Mouse (Mus musculus): ENCODE measurements at regions not wholly inside any gene's neighbourhood (a gene's known extent, or its start where the extent isn't known, plus 50 kb on each side); places are given as distances from the start of the nearest gene placed in this dataset.

- H3K27ac ChIP-seq (ENCODE audit: low read depth) = no peak overlapping the region
- DNase-seq (no peak), ATAC-seq (ENCODE audit: insufficient read depth) (no peak)
- H3K36me3 ChIP-seq (ENCODE audit: insufficient read depth) = no peaks in the 10 kb centered on the region
- H3K4me1 ChIP-seq (ENCODE audit: insufficient read depth) = 0 out of 2 replicates have a peak, but pooled peaks cover 6% of the 10 kb centered on the region
- no peak for TF ChIP-seq CTCF (IDR thresholded peaks at IDR 0.05; ENCODE audit: low read depth)
- H3K4me3 ChIP-seq (ENCODE audit: low read depth, low read length) = no peak overlapping the region
- no peak overlapping the region for H3K4me2 ChIP-seq
- no peak overlapping the region for H3K9ac ChIP-seq
- 73% methylated on average over 5 of the region's 5 CpGs for WGBS
- H3K9me3 ChIP-seq (ENCODE audit: low read depth, low read length) = no peaks in the 10 kb centered on the region
- no peaks in the 10 kb centered on the region for H3K27me3 ChIP-seq (ENCODE audit: insufficient read depth, low read length)
Measured at GRCm38 (mm10) chr14:120138546-120138945, 96.3 kb upstream of the Oxgr1 start.

- no peaks in the 10 kb centered on the region for H3K36me3 ChIP-seq (ENCODE audit: insufficient read depth)
- no peak overlapping the region for H3K4me2 ChIP-seq
- no peak overlapping the region for H3K27ac ChIP-seq (ENCODE audit: low read depth)
- no peak overlapping the region for H3K4me3 ChIP-seq (ENCODE audit: low read depth, low read length)
- WGBS = 95% methylated on average over 14 of the region's 14 CpGs
- H3K27me3 ChIP-seq (ENCODE audit: insufficient read depth, low read length) = no peaks in the 10 kb centered on the region
- H3K9ac ChIP-seq = no peak overlapping the region
- no peak for DNase-seq
- no peak for TF ChIP-seq CTCF (IDR thresholded peaks at IDR 0.05; ENCODE audit: low read depth)
- H3K9me3 ChIP-seq (ENCODE audit: low read depth, low read length) = no peaks in the 10 kb centered on the region
- H3K4me1 ChIP-seq (ENCODE audit: insufficient read depth) = 0 out of 2 replicates have a peak, but pooled peaks cover 6% of the 10 kb centered on the region
- ATAC-seq (ENCODE audit: insufficient read depth) = no peak
Measured at GRCm38 (mm10) chr14:120139256-120139655, 97.0 kb upstream of the Oxgr1 start.

GRCm38 (mm10) chr14:120139671-120140071, 97.4 kb upstream of the Oxgr1 start:
- DNase-seq (no peak), ATAC-seq (ENCODE audit: insufficient read depth) (no peak)
- TF ChIP-seq CTCF (IDR thresholded peaks at IDR 0.05; ENCODE audit: low read depth) = no peak
- Histone ChIP-seq H3K4me2 (no peak overlapping the region), H3K4me3 (ENCODE audit: low read depth, low read length) (no peak overlapping the region), H3K36me3 (ENCODE audit: insufficient read depth) (no peaks in the 10 kb centered on the region), H3K9me3 (ENCODE audit: low read depth, low read length) (no peaks in the 10 kb centered on the region), H3K27me3 (ENCODE audit: insufficient read depth, low read length) (no peaks in the 10 kb centered on the region), H3K27ac (ENCODE audit: low read depth) (no peak overlapping the region), H3K9ac (no peak overlapping the region), H3K4me1 (ENCODE audit: insufficient read depth) (0 out of 2 replicates have a peak, but pooled peaks cover 6% of the 10 kb centered on the region)
- 83% methylated on average over 16 of the region's 16 CpGs for WGBS

GRCm38 (mm10) chr14:120140211-120140610, 98.0 kb upstream of the Oxgr1 start:
- Histone ChIP-seq H3K4me2 (no peak overlapping the region), H3K4me3 (ENCODE audit: low read depth, low read length) (no peak overlapping the region), H3K36me3 (ENCODE audit: insufficient read depth) (no peaks in the 10 kb centered on the region), H3K9ac (no peak overlapping the region), H3K27ac (ENCODE audit: low read depth) (no peak overlapping the region), H3K4me1 (ENCODE audit: insufficient read depth) (0 out of 2 replicates have a peak, but pooled peaks cover 6% of the 10 kb centered on the region), H3K9me3 (ENCODE audit: low read depth, low read length) (no peaks in the 10 kb centered on the region), H3K27me3 (ENCODE audit: insufficient read depth, low read length) (no peaks in the 10 kb centered on the region)
- ATAC-seq (ENCODE audit: insufficient read depth) (no peak), DNase-seq (no peak)
- WGBS = 91% methylated on average over 8 of the region's 8 CpGs
- TF ChIP-seq CTCF (IDR thresholded peaks at IDR 0.05; ENCODE audit: low read depth) = no peak

- DNase-seq (no peak), ATAC-seq (ENCODE audit: insufficient read depth) (no peak)
- Histone ChIP-seq H3K4me2 (no peak overlapping the region), H3K9me3 (ENCODE audit: low read depth, low read length) (no peaks in the 10 kb centered on the region), H3K36me3 (ENCODE audit: insufficient read depth) (no peaks in the 10 kb centered on the region), H3K4me1 (ENCODE audit: insufficient read depth) (0 out of 2 replicates have a peak, but pooled peaks cover 6% of the 10 kb centered on the region), H3K4me3 (ENCODE audit: low read depth, low read length) (no peak overlapping the region), H3K27me3 (ENCODE audit: insufficient read depth, low read length) (no peaks in the 10 kb centered on the region), H3K9ac (no peak overlapping the region), H3K27ac (ENCODE audit: low read depth) (no peak overlapping the region)
- WGBS = 61% methylated on average over 14 of the region's 14 CpGs
- no peak for TF ChIP-seq CTCF (IDR thresholded peaks at IDR 0.05; ENCODE audit: low read depth)
Measured at GRCm38 (mm10) chr14:120140791-120141747, 98.8 kb upstream of the Oxgr1 start.

- TF ChIP-seq CTCF (IDR thresholded peaks at IDR 0.05; ENCODE audit: low read depth) = no peak
- ATAC-seq (ENCODE audit: insufficient read depth) (no peak), DNase-seq (no peak)
- no peak overlapping the region for H3K4me3 ChIP-seq (ENCODE audit: low read depth, low read length)
- H3K4me1 ChIP-seq (ENCODE audit: insufficient read depth) = 0 out of 2 replicates have a peak, but pooled peaks cover 3% of the 10 kb centered on the region
- no peaks in the 10 kb centered on the region for H3K36me3 ChIP-seq (ENCODE audit: insufficient read depth)
- H3K9me3 ChIP-seq (ENCODE audit: low read depth, low read length) = no peaks in the 10 kb centered on the region
- H3K27ac ChIP-seq (ENCODE audit: low read depth) = no peak overlapping the region
- 38% methylated on average over 4 of the region's 4 CpGs for WGBS
- H3K4me2 ChIP-seq = no peak overlapping the region
- no peak overlapping the region for H3K9ac ChIP-seq
- no peaks in the 10 kb centered on the region for H3K27me3 ChIP-seq (ENCODE audit: insufficient read depth, low read length)
Measured at GRCm38 (mm10) chr14:120142281-120142680, 100.0 kb upstream of the Oxgr1 start.

- H3K36me3 ChIP-seq (ENCODE audit: insufficient read depth) = no peaks in the 10 kb centered on the region
- no peaks in the 10 kb centered on the region for H3K9me3 ChIP-seq (ENCODE audit: low read depth, low read length)
- no peak overlapping the region for H3K9ac ChIP-seq
- H3K4me3 ChIP-seq (ENCODE audit: low read depth, low read length) = no peak overlapping the region
- no peaks in the 10 kb centered on the region for H3K4me1 ChIP-seq (ENCODE audit: insufficient read depth)
- no peak for TF ChIP-seq CTCF (IDR thresholded peaks at IDR 0.05; ENCODE audit: low read depth)
- ATAC-seq (ENCODE audit: insufficient read depth) = peak; percentile 48; the same call in 1 of the 2 replicates
- 80% methylated on average over 6 of the region's 6 CpGs for WGBS
- H3K27ac ChIP-seq (ENCODE audit: low read depth) = no peak overlapping the region
- H3K27me3 ChIP-seq (ENCODE audit: insufficient read depth, low read length) = no peaks in the 10 kb centered on the region
- peak; percentile 28 for DNase-seq
- H3K4me2 ChIP-seq = no peak overlapping the region
Measured at GRCm38 (mm10) chr14:120144451-120144850, 102.2 kb upstream of the Oxgr1 start.
